Mouse (Mus musculus) lung, postnatal 0 days (tissue): Measurements from ENCODE around the gene Stk17b. TPM values are rescaled to one million over a fixed set of nuclear protein-coding genes. Genes with fewer than 3 reads are reported as not detected.

Source experiments
- ATAC-seq: fragments of 200-750 bp; cut with Nextera tagmentation; 2 replicates; pipeline ENCODE4 v1.8.0; 2017; ENCODE audit warnings: moderate library complexity
- DNase-seq: peaks from one replicate; pipeline ENCODE4 v3.0.0-alpha.2; 2016; ENCODE audit warnings: low spot score
- H3K27ac ChIP-seq: fragments of 300-500 bp; sonication (generic); 2 replicates; pipeline ENCODE4 v1.5.1; 2014; ENCODE audit warnings: antibody characterized with exemption, mild to moderate bottlenecking, low read length, mixed read lengths
- H3K27me3 ChIP-seq: fragments of 300-500 bp; sonication (generic); replicated peaks from 2 replicates; pipeline ENCODE4 v1.6.1; 2014; ENCODE audit warnings: low read length, mixed read lengths; ENCODE audit not compliant: insufficient read depth
- H3K36me3 ChIP-seq: fragments of 300-500 bp; sonication (generic); 2 replicates; pipeline ENCODE4 v1.6.1; 2014; ENCODE audit warnings: low read length, mixed read lengths; ENCODE audit not compliant: insufficient read depth
- H3K4me1 ChIP-seq: fragments of 300-500 bp; sonication (generic); 2 replicates; pipeline ENCODE4 v1.6.1; 2014; ENCODE audit warnings: antibody characterized with exemption, low read depth, low read length, mixed read lengths; ENCODE audit not compliant: insufficient read depth
- H3K4me2 ChIP-seq: fragments of 300-500 bp; sonication (generic); replicated peaks from 2 replicates; pipeline ENCODE4 v1.6.1; 2014; ENCODE audit warnings: low read depth, mild to moderate bottlenecking, low read length, moderate library complexity, mixed read lengths
- H3K4me3 ChIP-seq: fragments of 300-500 bp; sonication (generic); 2 replicates; pipeline ENCODE4 v1.5.1; 2014; ENCODE audit warnings: low read depth, low read length
- H3K9ac ChIP-seq: fragments of 300-500 bp; sonication (generic); replicated peaks from 2 replicates; pipeline ENCODE4 v1.6.1; 2014; ENCODE audit warnings: low read depth, mild to moderate bottlenecking
- H3K9me3 ChIP-seq: fragments of 300-500 bp; sonication (generic); 2 replicates; pipeline ENCODE4 v1.6.1; 2016; ENCODE audit warnings: low read length, mixed read lengths
- CTCF ChIP-seq: IDR thresholded peaks from 2 replicates; pipeline ENCODE4 v1.5.1; 2016; ENCODE audit warnings: antibody characterized with exemption, mild to moderate bottlenecking
- EP300 ChIP-seq: IDR thresholded peaks from 2 replicates; pipeline ENCODE4 v1.6.1; 2016; ENCODE audit warnings: antibody characterized with exemption, mild to moderate bottlenecking, control low read depth
- WGBS: fragments of 180-500 bp; shearing (Covaris S2); extraction: QIAGEN DNeasy Blood & Tissue Kit; methylation state at CpG from one replicate; pipeline ENCODE4 v1.1.7; 2014; 5-methylcytosine and 5-hydroxymethylcytosine counted together
- polyA plus RNA-seq: library from polyadenylated mRNA; unstranded; fragments of >200 nt; fragmentation: Nextera tagmentation; extraction: Ambion mirVana; gene quantifications from 2 replicates; pipeline ENCODE4 v1.2.1, GENCODE M21; 2015

Gene Stk17b
- polyA plus RNA-seq, 1 experiment from 2014 or later: 16.3 TPM

GRCm38 (mm10) chr1:53820041-53820632, 35.1 kb upstream of the Stk17b start:
- ATAC-seq: no peak

GRCm38 (mm10) chr1:53818072-53818862, 33.2 kb upstream of the Stk17b start:
- Histone ChIP-seq H3K27ac (no peak overlapping the region), H3K4me2 (no peak overlapping the region), H3K4me1 (no peaks in the 10 kb centered on the region), H3K27me3 (no peaks in the 10 kb centered on the region), H3K4me3 (no peak overlapping the region), H3K9me3 (no peaks in the 10 kb centered on the region), H3K36me3 (no peaks in the 10 kb centered on the region), H3K9ac (no peak overlapping the region)
- 43% methylated on average over 3 of the region's 3 CpGs for WGBS
- no peak; the same call in 1 of the 2 replicates for ATAC-seq
- TF ChIP-seq EP300: no peak
- TF ChIP-seq CTCF: no peak
- DNase-seq: peak; percentile 67

More at GRCm38 (mm10) chr1:53820041-53820632, 35.1 kb upstream of the Stk17b start:
- H3K9me3 ChIP-seq: no peaks in the 10 kb centered on the region
- H3K4me2 ChIP-seq: no peak overlapping the region
- H3K9ac ChIP-seq: no peak overlapping the region
- no peaks in the 10 kb centered on the region for H3K36me3 ChIP-seq
- DNase-seq: no peak
- H3K4me1 ChIP-seq: no peaks in the 10 kb centered on the region
- no peak overlapping the region for H3K4me3 ChIP-seq
- H3K27ac ChIP-seq: no peak overlapping the region
- no peak for TF ChIP-seq EP300
- TF ChIP-seq CTCF: no peak
- 54% methylated on average over 5 of the region's 5 CpGs for WGBS
- H3K27me3 ChIP-seq: no peaks in the 10 kb centered on the region

GRCm38 (mm10) chr1:53816353-53816752, 31.3 kb upstream of the Stk17b start:
- Histone ChIP-seq H3K27me3 (no peaks in the 10 kb centered on the region), H3K4me1 (no peaks in the 10 kb centered on the region), H3K4me2 (no peak overlapping the region), H3K9ac (no peak overlapping the region), H3K4me3 (no peak overlapping the region), H3K27ac (no peak overlapping the region), H3K36me3 (no peaks in the 10 kb centered on the region), H3K9me3 (no peaks in the 10 kb centered on the region)
- TF ChIP-seq CTCF (no peak), EP300 (no peak)
- DNase-seq (peak; percentile 14), ATAC-seq (no peak)
- 77% methylated on average over 2 of the region's 2 CpGs for WGBS

GRCm38 (mm10) chr1:53814077-53814705, 29.2 kb upstream of the Stk17b start:
- Histone ChIP-seq H3K27me3 (no peaks in the 10 kb centered on the region), H3K27ac (no peak overlapping the region), H3K4me1 (no peaks in the 10 kb centered on the region), H3K36me3 (no peaks in the 10 kb centered on the region), H3K4me3 (no peak overlapping the region), H3K9me3 (no peaks in the 10 kb centered on the region), H3K4me2 (no peak overlapping the region), H3K9ac (no peak overlapping the region)
- 46% methylated on average over 2 of the region's 2 CpGs for WGBS
- DNase-seq: no peak
- ATAC-seq: no peak
- TF ChIP-seq EP300: no peak
- TF ChIP-seq CTCF: no peak

- Histone ChIP-seq H3K4me3 (no peak overlapping the region), H3K4me1 (no peaks in the 10 kb centered on the region), H3K27me3 (no peaks in the 10 kb centered on the region), H3K27ac (no peak overlapping the region), H3K36me3 (no peaks in the 10 kb centered on the region), H3K4me2 (no peak overlapping the region), H3K9me3 (no peaks in the 10 kb centered on the region), H3K9ac (no peak overlapping the region)
- no peak for ATAC-seq
- TF ChIP-seq CTCF (no peak), EP300 (no peak)
- 87% methylated on average over 4 of the region's 4 CpGs for WGBS
- DNase-seq: no peak
Observed at GRCm38 (mm10) chr1:53811919-53812318, 26.9 kb upstream of the Stk17b start.

GRCm38 (mm10) chr1:53808229-53808628, 23.2 kb upstream of the Stk17b start:
- H3K9ac ChIP-seq: no peak overlapping the region
- 70% methylated on average over 2 of the region's 2 CpGs for WGBS
- H3K4me3 ChIP-seq: no peak overlapping the region
- no peak for ATAC-seq
- H3K36me3 ChIP-seq: no peaks in the 10 kb centered on the region
- no peaks in the 10 kb centered on the region for H3K27me3 ChIP-seq
- no peak for DNase-seq
- H3K9me3 ChIP-seq: no peaks in the 10 kb centered on the region
- no peak overlapping the region for H3K27ac ChIP-seq
- H3K4me2 ChIP-seq: no peak overlapping the region
- H3K4me1 ChIP-seq: no peaks in the 10 kb centered on the region
- TF ChIP-seq CTCF (no peak), EP300 (no peak)
